Mouse (Mus musculus): ENCODE data around the gene Galnt2.

GRCm38 (mm10) chr8:124196797-124197196 lies 34.4 kb upstream of the Galnt2 start:
- TF ChIP-seq CEBPB (IDR thresholded peaks at IDR 0.05; ENCODE audit: low read depth): no peak
- no peak for TF ChIP-seq CTCF (IDR thresholded peaks at IDR 0.05; ENCODE audit: control insufficient read depth, insufficient read depth, insufficient read length)
- TF ChIP-seq USF1 (IDR thresholded peaks at IDR 0.05; ENCODE audit: low read depth): no peak

All from C2C12 (cell line).